Mouse (Mus musculus): ENCODE data around the gene Skint8. TPM values are rescaled to one million over a fixed set of nuclear protein-coding genes. Genes with fewer than 3 reads are reported as not detected.
"Not testable (repeated sequence)": the region's sequence is repeated elsewhere in the genome, so short reads cannot be mapped to it uniquely, and the experiment has no call there.

Gene Skint8
- not detected in 2 replicates for polyA plus RNA-seq (2014; fragmentation: Nextera tagmentation; extraction: Ambion mirVana)

DNA sequence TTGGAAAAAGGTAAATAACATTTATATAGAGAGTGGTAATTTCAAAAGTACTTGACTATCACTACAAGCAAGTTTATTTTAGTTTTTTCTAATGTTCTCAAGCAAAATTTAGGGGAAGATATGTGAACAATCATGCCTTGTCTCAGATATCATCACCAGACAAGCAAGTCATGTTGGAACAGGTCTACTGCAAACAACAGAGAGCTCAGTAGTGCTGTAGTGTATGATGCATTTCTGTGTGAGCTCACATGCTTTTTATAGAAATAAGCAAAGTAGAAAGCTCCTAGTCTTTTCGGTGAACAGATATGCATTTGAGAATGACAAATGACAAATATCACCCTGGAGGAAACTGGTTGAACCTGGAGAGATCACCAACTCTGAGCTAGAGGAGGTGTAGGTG, at the start of gene Skint8:
Skint8 (plus strand) TSS at position 301 of the 400 bp plus-strand sequence.
- no peaks in the 10 kb centered on the region for H3K9me3 ChIP-seq (ENCODE audit: control insufficient read depth, low read length)

DNA sequence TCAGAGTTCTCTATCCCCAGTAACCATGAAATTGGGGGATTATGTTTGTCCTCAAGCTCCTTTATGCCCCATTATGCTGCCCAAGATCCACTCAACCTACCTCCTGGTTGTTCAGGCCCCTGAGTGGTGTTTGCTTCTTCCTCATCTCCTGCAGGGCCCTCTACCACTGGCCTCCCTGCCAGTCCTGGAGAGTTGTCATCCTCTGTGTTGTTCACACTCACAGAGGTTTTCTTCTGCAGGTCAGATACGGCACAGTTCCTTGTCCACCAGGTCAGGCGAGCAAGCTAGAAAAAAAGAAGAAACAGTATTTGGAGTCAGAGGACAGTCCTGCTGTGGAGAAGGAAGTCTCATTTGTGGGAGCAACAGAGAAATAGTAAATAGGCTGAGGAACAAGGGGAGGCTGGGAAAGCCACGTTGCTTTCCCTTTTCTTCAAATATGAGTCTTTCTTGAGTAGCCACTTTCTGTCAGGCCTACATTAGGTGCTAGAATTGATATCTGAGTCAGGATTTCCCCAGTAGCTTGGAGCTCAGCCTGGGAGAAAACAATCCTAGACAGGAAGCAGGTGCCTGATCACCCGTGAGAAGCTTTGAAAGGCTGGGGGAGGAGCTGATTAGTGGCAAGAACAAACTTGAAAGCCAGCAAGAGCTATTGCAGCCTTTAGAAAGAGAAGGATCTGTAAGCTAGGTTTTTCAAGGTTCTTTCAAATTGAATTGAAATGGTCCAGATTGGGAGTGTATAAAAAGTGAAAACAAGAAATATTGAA, 38.9 kb upstream of the Skint8 start:
- WGBS, result 50% methylated on average over 4 of the region's 4 CpGs
- ATAC-seq (ENCODE audit: low FRiP score, low TSS enrichment), result no peak
- DNase-seq, result no peak
- Histone ChIP-seq H3K4me2 (ENCODE audit: low read length) (no peak overlapping the region), H3K4me1 (ENCODE audit: control insufficient read depth, insufficient read depth, low read length) (no peaks in the 10 kb centered on the region), H3K27ac (replicated peaks; ENCODE audit: low read depth, low read length) (no peak overlapping the region), H3K4me3 (replicated peaks; ENCODE audit: low read depth, low read length) (no peak overlapping the region), H3K9me3 (ENCODE audit: control insufficient read depth, low read length) (no peaks in the 10 kb centered on the region), H3K9ac (replicated peaks; ENCODE audit: low read length) (no peak overlapping the region), H3K36me3 (ENCODE audit: control insufficient read depth, insufficient read depth, low read length) (no peaks in the 10 kb centered on the region), H3K27me3 (ENCODE audit: control insufficient read depth, insufficient read depth, low read length) (no peaks in the 10 kb centered on the region)

More for the DNA sequence above, at the start of gene Skint8:
- H3K36me3 ChIP-seq (ENCODE audit: control insufficient read depth, insufficient read depth, low read length), result no peaks in the 10 kb centered on the region
- H3K4me3 ChIP-seq (replicated peaks; ENCODE audit: low read depth, low read length), result no peak within 1 kb of the TSS
- no peak within 1 kb of the TSS for H3K27ac ChIP-seq (replicated peaks; ENCODE audit: low read depth, low read length)
- no peak within 1 kb of the TSS for H3K9ac ChIP-seq (replicated peaks; ENCODE audit: low read length)
- H3K4me2 ChIP-seq (ENCODE audit: low read length), result no peak within 1 kb of the TSS
- H3K4me1 ChIP-seq (ENCODE audit: control insufficient read depth, insufficient read depth, low read length), result no peaks in the 10 kb centered on the region
- ATAC-seq (ENCODE audit: low FRiP score, low TSS enrichment) (no peak), DNase-seq (no peak)
- H3K27me3 ChIP-seq (ENCODE audit: control insufficient read depth, insufficient read depth, low read length), result no peaks in the 10 kb centered on the region
- 81% methylated on average over 1 of the region's 1 CpGs for WGBS

DNA sequence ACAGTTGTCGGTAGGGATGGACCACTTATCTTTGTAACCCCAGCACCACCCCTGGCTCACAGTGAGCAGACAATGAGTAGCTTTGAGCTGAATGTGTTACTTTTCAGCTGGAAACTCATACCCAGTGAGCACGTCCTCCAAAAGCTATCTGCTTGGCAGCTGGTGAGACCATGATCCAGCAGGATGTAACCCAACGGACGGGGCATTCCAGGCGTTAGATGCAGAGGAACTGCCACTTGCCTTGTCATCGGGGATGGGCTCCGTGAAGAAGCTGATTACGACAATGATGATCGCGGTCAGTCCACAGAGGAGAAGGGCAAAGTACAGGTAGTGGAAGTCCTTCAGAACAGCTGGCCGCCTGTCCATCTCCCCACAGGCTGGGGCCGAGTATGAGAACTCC, 35.6 kb upstream of the Skint8 start:
- H3K9me3 ChIP-seq (ENCODE audit: control insufficient read depth, low read length), result no peaks in the 10 kb centered on the region
- DNase-seq (no peak), ATAC-seq (ENCODE audit: low FRiP score, low TSS enrichment) (no peak)
- no peak overlapping the region for H3K9ac ChIP-seq (replicated peaks; ENCODE audit: low read length)
- no peaks in the 10 kb centered on the region for H3K36me3 ChIP-seq (ENCODE audit: control insufficient read depth, insufficient read depth, low read length)
- no peak overlapping the region for H3K4me2 ChIP-seq (ENCODE audit: low read length)
- no peaks in the 10 kb centered on the region for H3K4me1 ChIP-seq (ENCODE audit: control insufficient read depth, insufficient read depth, low read length)
- H3K27ac ChIP-seq (replicated peaks; ENCODE audit: low read depth, low read length), result no peak overlapping the region
- no peak overlapping the region for H3K4me3 ChIP-seq (replicated peaks; ENCODE audit: low read depth, low read length)
- H3K27me3 ChIP-seq (ENCODE audit: control insufficient read depth, insufficient read depth, low read length), result no peaks in the 10 kb centered on the region
- 88% methylated on average over 12 of the region's 12 CpGs for WGBS

DNA sequence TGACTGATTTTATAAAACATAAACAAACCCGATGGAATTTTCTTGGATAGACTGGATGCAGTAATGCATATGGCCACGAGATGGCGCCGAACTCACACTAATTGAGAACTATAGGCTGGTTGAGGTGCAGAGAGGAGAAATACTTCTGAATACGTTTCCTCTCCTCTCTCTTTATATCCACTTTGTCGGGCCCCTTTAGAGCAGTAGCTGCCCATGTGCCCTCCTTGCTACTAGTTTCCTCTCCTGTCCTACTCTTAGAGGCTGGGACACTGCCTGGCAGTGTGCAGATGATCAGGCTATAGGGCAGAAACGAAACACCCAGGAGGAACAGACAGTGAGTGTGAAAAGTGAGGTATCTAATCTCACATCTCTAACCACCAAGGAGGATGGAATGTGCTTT, 33.2 kb upstream of the Skint8 start:
- ATAC-seq (ENCODE audit: low FRiP score, low TSS enrichment) (peak; percentile 57; the same call in 1 of the 2 replicates), DNase-seq (peak; percentile 86)
- H3K36me3 ChIP-seq (ENCODE audit: control insufficient read depth, insufficient read depth, low read length), result no peaks in the 10 kb centered on the region
- H3K9ac ChIP-seq (replicated peaks; ENCODE audit: low read length), result no peak overlapping the region
- H3K27me3 ChIP-seq (ENCODE audit: control insufficient read depth, insufficient read depth, low read length), result no peaks in the 10 kb centered on the region
- no peaks in the 10 kb centered on the region for H3K9me3 ChIP-seq (ENCODE audit: control insufficient read depth, low read length)
- H3K4me2 ChIP-seq (ENCODE audit: low read length), result no peak overlapping the region
- H3K4me3 ChIP-seq (replicated peaks; ENCODE audit: low read depth, low read length), result no peak overlapping the region
- no peak overlapping the region for H3K27ac ChIP-seq (replicated peaks; ENCODE audit: low read depth, low read length)
- no peaks in the 10 kb centered on the region for H3K4me1 ChIP-seq (ENCODE audit: control insufficient read depth, insufficient read depth, low read length)
- 14% methylated on average over 7 of the region's 7 CpGs for WGBS

DNA sequence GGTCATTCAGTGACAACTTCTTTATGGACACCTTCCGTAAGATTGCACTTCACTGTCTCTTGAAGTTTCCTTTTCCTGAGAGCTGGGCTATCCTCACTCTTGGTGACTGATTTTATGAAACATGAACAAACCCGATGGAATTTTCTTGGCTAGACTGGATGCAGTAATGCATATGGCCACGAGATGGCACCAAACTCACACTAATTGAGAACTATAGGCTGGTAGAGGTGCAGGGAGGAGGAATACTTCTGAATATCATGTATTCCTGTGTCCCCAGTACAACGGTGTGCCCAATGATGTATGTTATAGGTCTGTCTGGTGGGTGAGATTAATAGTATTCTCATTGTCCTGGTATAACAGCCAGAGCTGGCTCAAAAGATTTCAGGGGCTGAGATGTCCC, 32.6 kb upstream of the Skint8 start:
- Histone ChIP-seq H3K4me1 (ENCODE audit: control insufficient read depth, insufficient read depth, low read length) (no peaks in the 10 kb centered on the region), H3K27ac (replicated peaks; ENCODE audit: low read depth, low read length) (no peak overlapping the region), H3K9me3 (ENCODE audit: control insufficient read depth, low read length) (no peaks in the 10 kb centered on the region), H3K4me2 (ENCODE audit: low read length) (no peak overlapping the region), H3K4me3 (replicated peaks; ENCODE audit: low read depth, low read length) (no peak overlapping the region), H3K36me3 (ENCODE audit: control insufficient read depth, insufficient read depth, low read length) (no peaks in the 10 kb centered on the region), H3K9ac (replicated peaks; ENCODE audit: low read length) (no peak overlapping the region), H3K27me3 (ENCODE audit: control insufficient read depth, insufficient read depth, low read length) (no peaks in the 10 kb centered on the region)
- ATAC-seq (ENCODE audit: low FRiP score, low TSS enrichment), result peak; percentile 78
- peak; percentile 88 for DNase-seq
- 16% methylated on average over 4 of the region's 4 CpGs for WGBS

DNA sequence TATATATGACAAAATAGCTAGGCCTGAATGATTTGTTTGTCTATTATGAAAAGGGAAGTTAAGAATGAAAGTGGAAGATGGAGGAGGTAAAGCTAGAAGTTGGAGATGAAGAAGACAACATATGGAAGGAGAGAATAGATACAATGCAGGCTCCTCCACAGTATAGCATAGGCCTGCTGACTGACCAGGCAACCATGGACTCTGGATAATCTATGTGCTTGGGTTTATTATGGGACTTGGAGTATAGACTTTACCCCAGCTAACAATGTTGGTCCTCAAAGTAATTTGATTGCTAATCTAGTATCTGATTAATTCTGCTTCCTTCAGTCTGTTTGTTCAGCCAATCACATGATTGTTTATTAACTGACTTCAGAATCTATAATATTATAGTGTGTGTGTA, 27.1 kb upstream of the Skint8 start:
- H3K9me3 ChIP-seq (ENCODE audit: control insufficient read depth, low read length), result no peaks in the 10 kb centered on the region
- no peak for DNase-seq
- H3K27ac ChIP-seq (replicated peaks; ENCODE audit: low read depth, low read length), result no peak overlapping the region
- no peak overlapping the region for H3K4me3 ChIP-seq (replicated peaks; ENCODE audit: low read depth, low read length)
- no peaks in the 10 kb centered on the region for H3K36me3 ChIP-seq (ENCODE audit: control insufficient read depth, insufficient read depth, low read length)
- no peak overlapping the region for H3K4me2 ChIP-seq (ENCODE audit: low read length)
- H3K27me3 ChIP-seq (ENCODE audit: control insufficient read depth, insufficient read depth, low read length), result no peaks in the 10 kb centered on the region
- no peak overlapping the region for H3K9ac ChIP-seq (replicated peaks; ENCODE audit: low read length)
- no peak for ATAC-seq (ENCODE audit: low FRiP score, low TSS enrichment)
- no peaks in the 10 kb centered on the region for H3K4me1 ChIP-seq (ENCODE audit: control insufficient read depth, insufficient read depth, low read length)

DNA sequence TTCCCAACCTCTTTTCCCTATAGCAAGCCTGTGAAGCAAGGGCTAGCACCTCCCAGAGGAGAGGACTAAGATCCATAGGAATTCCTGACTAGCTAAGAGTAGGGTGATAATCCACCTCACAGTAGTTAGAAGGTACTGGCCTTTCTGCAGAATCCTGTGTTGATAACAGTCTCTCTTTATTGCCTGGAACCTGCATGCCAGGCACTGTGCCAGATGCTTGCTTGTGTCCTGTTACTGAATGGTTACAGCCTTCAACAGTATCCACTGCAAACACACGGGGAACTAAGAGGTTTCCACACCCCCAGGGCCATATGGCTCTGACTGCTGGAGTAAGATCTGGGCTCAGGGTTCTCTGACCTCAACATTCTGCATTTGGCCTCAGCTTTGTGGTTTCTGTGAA, 21.4 kb upstream of the Skint8 start:
- no peaks in the 10 kb centered on the region for H3K4me1 ChIP-seq (ENCODE audit: control insufficient read depth, insufficient read depth, low read length)
- H3K27me3 ChIP-seq (ENCODE audit: control insufficient read depth, insufficient read depth, low read length), result no peaks in the 10 kb centered on the region
- ATAC-seq (ENCODE audit: low FRiP score, low TSS enrichment), result no peak
- no peak for DNase-seq
- WGBS, result 51% methylated on average over 1 of the region's 1 CpGs
- no peak overlapping the region for H3K4me3 ChIP-seq (replicated peaks; ENCODE audit: low read depth, low read length)
- no peak overlapping the region for H3K27ac ChIP-seq (replicated peaks; ENCODE audit: low read depth, low read length)
- no peak overlapping the region for H3K4me2 ChIP-seq (ENCODE audit: low read length)
- no peaks in the 10 kb centered on the region for H3K36me3 ChIP-seq (ENCODE audit: control insufficient read depth, insufficient read depth, low read length)
- no peaks in the 10 kb centered on the region for H3K9me3 ChIP-seq (ENCODE audit: control insufficient read depth, low read length)
- H3K9ac ChIP-seq (replicated peaks; ENCODE audit: low read length), result no peak overlapping the region

DNA sequence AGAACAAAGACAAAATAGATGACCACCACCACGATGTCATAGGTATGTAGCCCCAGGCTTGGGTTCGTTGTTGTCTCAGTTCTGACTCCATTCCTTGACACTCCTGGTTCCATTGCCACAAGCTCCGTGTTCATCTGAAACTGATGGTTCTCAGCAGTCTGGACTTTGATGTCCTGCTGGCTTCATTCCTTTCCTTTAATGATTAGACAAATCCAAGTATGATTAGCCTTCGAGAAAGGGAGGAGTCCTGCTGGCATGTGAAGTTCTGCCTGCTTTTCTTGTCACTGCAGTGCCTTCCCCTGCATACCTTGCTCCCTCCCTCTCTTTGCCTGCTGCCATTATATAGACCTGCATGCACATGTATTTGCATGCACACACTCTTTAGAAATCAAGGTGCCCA, 20.6 kb upstream of the Skint8 start:
- ATAC-seq (ENCODE audit: low FRiP score, low TSS enrichment) (no peak), DNase-seq (no peak)
- 75% methylated on average over 4 of the region's 4 CpGs for WGBS
- Histone ChIP-seq H3K27ac (replicated peaks; ENCODE audit: low read depth, low read length) (no peak overlapping the region), H3K4me1 (ENCODE audit: control insufficient read depth, insufficient read depth, low read length) (no peaks in the 10 kb centered on the region), H3K4me2 (ENCODE audit: low read length) (no peak overlapping the region), H3K4me3 (replicated peaks; ENCODE audit: low read depth, low read length) (no peak overlapping the region), H3K36me3 (ENCODE audit: control insufficient read depth, insufficient read depth, low read length) (no peaks in the 10 kb centered on the region), H3K9ac (replicated peaks; ENCODE audit: low read length) (no peak overlapping the region), H3K9me3 (ENCODE audit: control insufficient read depth, low read length) (no peaks in the 10 kb centered on the region), H3K27me3 (ENCODE audit: control insufficient read depth, insufficient read depth, low read length) (no peaks in the 10 kb centered on the region)

DNA sequence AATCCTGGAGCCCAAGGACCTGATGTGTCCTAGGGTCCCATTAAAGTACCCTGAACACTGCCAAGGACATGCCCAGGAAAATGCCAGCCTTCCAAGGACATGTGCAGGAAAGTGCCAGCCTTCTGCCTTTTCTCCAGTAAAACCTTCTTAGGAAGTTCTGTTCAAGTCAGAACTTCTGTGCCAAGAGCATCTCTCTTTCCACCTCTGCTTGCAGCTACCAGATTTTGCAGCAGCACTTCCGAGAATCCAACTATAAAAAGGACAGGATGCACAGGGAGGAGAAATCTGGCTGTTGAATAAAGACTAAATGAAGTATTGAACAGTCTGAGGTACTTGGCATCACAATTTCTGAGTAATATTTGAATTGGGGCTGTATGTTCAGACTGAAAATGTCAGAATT, 18.7 kb upstream of the Skint8 start:
- not testable (repeated sequence) for H3K4me2 ChIP-seq (ENCODE audit: low read length); H3K9ac ChIP-seq (replicated peaks; ENCODE audit: low read length); H3K27me3 ChIP-seq (ENCODE audit: control insufficient read depth, insufficient read depth, low read length); H3K36me3 ChIP-seq (ENCODE audit: control insufficient read depth, insufficient read depth, low read length); ATAC-seq (ENCODE audit: low FRiP score, low TSS enrichment); DNase-seq; H3K4me3 ChIP-seq (replicated peaks; ENCODE audit: low read depth, low read length); H3K27ac ChIP-seq (replicated peaks; ENCODE audit: low read depth, low read length); H3K9me3 ChIP-seq (ENCODE audit: control insufficient read depth, low read length); H3K4me1 ChIP-seq (ENCODE audit: control insufficient read depth, insufficient read depth, low read length)
- 89% methylated on average over 1 of the region's 1 CpGs for WGBS
